Mouse (Mus musculus) right cerebral cortex, adult 2 months (tissue): ENCODE measurements around the gene Lrrc4c.

Source experiments
- DNase-seq, 2 experiments: peaks; one replicate each; pipeline ENCODE4 v3.0.0; 2021 to 2022; ENCODE audit warnings: low spot score in 2 of 2

Lrrc4c gene

GRCm38 (mm10) chr2:97234074-97234473, 916.1 kb downstream of the Lrrc4c start:
- DNase-seq: no peak

- DNase-seq: no peak
Observed at GRCm38 (mm10) chr2:97274651-97275050, 956.7 kb downstream of the Lrrc4c start.

GRCm38 (mm10) chr2:97284986-97285385, 967.0 kb downstream of the Lrrc4c start:
- DNase-seq: no peak

GRCm38 (mm10) chr2:97294216-97294615, 976.2 kb downstream of the Lrrc4c start:
- no peak for DNase-seq

DNA sequence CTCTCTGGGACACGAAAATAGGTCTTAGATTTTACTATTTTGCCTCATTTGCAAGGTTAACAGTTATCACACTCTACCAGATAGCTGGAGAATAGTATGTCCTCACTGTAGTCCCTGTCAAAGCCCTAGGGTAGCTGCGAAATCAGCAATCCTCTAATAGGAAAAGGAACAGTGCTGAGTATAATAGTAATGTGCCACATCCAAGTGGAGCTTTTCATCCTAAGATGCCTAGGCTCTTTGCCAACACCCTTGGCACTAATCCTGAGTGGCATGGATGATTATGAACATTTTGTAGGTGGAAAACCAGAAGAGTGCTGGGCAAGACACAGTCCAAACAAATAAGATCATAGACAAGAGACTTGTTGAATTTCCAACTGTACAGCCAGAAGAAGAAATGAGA, 981.7 kb downstream of the Lrrc4c start:
- peak; percentile 37 to 38 for DNase-seq

- no peak for DNase-seq
Observed at GRCm38 (mm10) chr2:97318008-97318407, 1000.0 kb downstream of the Lrrc4c start.

DNA sequence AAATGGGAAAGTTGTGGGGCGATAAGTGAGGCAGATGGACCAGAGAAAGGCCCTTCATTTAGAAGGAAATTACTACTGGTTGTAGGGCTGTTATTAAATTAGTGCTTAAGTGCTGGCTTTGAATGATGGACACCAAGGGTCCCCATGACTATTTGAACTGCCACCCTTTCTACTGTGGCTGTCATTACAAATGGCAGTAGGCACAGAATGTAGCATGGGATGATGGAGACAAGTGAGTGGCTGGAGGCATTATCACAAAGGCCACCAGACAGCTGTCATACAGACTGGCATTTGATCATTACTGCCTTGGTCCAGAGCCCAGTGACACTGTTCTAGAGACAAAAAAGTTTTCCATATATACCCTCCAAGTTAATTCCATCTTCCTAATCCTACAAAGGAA, 1000.6 kb downstream of the Lrrc4c start:
- no peak for DNase-seq

- DNase-seq: no peak
Observed at GRCm38 (mm10) chr2:97332084-97332682, 1014.2 kb downstream of the Lrrc4c start.

DNA sequence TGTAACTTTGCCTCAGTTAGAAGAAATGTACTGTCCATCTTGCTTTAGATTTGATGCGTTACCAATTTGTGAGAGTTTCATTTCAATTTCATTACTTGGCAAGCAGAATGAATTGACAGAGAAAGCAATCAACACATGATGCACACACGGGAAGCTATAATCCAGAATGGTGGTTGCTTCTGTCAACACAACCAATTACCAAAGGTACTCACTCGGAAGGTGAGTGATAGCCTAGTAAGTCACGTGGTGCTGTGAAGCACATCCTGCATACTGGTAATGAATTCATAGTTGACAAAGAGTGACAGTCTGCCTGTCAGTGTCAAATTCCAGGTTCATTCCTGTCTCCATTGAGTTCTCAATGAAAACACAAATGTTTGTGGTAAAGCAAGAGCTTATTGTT, 1021.7 kb downstream of the Lrrc4c start:
- no peak for DNase-seq

DNA sequence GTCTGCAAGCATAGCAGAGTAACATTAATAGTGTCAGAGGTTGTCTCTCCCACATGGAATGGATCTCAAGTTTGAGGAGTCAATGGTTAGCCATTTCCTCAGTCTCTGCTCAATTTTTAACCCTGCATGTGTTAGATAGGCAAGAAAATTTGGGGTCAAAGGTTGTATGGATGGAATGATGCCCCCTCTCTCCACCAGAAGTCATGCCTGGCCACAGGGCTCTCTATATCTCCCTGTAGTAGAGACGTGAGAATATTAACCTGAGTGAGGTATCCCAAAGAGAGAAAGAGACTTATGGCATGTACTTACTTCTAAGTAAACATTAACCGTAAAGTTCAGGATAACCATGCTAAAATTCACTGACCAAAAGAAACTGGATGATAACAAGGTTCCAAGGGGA, 1043.3 kb downstream of the Lrrc4c start:
- no peak for DNase-seq

GRCm38 (mm10) chr2:97369978-97370377, 1052.0 kb downstream of the Lrrc4c start:
- DNase-seq: no peak

- DNase-seq: no peak
Observed at GRCm38 (mm10) chr2:97391437-97391836, 1073.5 kb downstream of the Lrrc4c start.

DNA sequence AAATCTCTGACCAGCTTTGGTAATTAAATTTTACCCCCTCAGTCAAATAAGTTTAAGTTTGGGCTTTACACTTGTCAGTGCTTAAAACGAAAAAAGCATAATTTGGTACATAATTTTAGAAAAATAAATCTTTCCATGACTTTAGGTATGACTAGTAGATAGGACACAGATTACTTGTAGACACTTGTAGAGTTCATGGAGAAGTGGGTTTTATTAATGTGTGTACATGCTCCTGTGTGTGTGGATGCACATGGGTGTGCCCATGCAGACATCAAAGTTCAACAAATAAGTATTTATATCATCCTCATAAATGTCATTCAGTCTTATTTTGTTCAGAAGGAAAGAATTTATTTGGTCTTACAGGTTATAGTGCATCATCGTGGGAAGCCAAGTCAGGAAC, 1073.9 kb downstream of the Lrrc4c start:
- no peak for DNase-seq

DNA sequence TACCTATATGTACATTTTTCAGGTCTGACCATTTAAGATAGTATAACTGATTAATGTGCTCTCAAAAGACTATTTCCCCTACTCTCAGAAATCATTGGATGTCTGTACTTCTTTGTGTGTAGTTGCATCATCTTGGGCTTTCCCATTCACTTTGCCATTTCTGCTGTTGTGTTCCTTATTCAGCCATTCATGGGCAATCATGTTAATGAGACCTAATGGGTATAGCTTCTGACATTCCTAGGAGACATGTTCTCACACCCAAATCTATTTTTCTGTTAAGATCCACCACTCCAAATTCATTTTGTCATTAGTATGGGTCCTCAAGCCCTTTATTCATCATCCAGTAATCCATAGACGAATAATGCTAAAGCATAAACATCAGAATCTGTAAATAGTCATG, 1095.1 kb downstream of the Lrrc4c start:
- no peak for DNase-seq

GRCm38 (mm10) chr2:97414416-97415362, 1096.7 kb downstream of the Lrrc4c start:
- peak; percentile 48 to 67 for DNase-seq

DNA sequence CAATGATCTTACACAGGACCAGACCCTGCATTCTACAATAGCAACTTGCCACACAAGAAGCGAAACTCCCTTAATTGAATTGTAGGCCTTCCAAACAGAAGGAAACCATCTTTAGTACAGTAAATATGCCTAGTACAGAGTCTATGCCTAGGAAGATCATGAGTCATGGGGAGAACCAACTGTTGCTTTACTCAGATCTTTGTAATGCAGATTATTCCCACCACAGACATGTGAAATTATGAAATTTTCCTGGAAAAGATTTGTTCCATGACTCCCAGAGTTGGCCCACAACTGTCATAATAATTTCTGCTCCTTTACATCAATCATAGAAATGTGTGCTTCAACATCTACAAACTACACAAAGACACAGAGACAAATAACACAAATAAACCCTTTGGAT, 1116.2 kb downstream of the Lrrc4c start:
- no peak for DNase-seq

DNA sequence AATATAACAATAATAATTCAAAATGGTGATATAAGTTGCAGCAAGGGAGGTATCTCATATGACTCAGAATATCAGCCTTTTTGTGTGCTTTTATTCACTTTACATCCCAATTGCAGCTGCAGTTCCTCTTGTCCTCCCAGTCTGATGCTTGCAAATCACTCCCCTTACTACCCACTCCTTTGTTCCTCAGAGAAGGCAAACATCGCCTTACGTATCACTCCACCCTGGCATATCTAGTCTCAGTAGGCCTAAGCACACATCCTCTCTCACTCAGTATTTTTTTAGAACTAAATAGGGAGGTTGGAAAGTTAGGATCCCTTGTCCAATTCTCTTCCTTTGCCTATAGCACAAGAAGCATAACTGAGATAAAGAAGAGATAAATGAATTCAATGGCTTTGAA, 1117.6 kb downstream of the Lrrc4c start:
- no peak for DNase-seq

- DNase-seq: no peak
Observed at GRCm38 (mm10) chr2:97437767-97438166, 1119.8 kb downstream of the Lrrc4c start.

DNA sequence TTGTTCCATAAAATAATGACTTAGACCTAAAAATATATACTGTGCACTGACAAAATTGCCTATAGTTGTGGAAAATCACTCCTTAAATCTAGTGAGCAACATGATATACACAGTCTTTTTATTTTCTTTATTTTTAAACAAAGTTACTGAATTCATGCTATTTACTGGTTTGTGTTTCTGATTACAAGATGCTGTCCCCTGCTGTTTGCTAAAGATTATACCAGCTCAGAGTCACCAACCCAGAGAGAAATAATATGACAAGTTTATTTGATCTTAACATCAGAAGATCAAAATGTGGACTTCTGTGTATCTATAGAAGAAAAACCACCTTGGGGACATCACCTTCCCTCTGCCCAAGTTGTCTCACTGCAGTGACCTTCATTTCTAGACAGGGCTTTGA, 1145.6 kb downstream of the Lrrc4c start:
- no peak for DNase-seq

- peak; percentile 96 to 98 for DNase-seq
Observed at GRCm38 (mm10) chr2:97466243-97466793, 1148.3 kb downstream of the Lrrc4c start.

- DNase-seq: peak; percentile 56 to 62
Observed at GRCm38 (mm10) chr2:97467031-97467549, 1149.1 kb downstream of the Lrrc4c start.

DNA sequence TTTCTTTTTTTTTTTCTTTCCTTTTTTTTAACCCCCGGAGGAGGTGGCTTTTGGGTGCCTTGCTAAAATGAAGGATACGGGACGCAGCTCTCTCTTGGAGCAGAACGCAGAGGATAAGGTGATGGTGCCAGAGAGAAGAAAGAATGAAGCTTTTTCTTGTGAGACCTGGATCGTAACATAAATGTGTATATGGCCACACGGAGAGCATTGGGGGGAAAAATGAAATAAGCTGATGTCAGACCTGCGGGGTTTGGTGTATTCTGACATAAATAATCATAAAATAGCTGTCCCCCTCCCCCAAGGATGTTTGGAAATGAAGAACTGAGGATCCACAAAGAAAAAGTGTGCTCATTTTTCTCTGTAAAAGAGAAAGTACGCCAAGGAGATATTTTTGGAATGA, 1149.7 kb downstream of the Lrrc4c start:
- DNase-seq: no peak

DNA sequence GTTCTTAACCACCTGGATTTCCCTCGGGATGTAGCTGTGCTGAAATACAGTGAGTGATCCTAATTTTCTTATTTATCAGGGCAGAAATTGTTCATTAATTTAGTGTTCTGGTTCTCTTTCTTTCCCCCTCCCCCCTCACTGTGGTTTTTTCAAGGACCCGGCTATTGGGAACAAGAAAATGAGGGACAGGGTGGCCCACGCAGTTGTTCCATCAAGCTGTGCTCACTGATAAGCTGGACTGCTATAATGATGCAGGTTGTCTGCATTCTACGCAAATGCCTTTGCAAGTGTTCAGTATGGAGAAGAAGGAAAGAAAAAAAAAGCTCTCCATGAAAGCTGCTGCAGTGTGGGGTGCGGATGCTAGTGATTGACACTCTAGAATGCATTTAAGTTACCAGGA, 1150.4 kb downstream of the Lrrc4c start:
- DNase-seq: peak in 1 of 2 experiments; percentile 45
